8 mouse cellular contexts compared by ENCODE assay signal in the genomic region with DNA sequence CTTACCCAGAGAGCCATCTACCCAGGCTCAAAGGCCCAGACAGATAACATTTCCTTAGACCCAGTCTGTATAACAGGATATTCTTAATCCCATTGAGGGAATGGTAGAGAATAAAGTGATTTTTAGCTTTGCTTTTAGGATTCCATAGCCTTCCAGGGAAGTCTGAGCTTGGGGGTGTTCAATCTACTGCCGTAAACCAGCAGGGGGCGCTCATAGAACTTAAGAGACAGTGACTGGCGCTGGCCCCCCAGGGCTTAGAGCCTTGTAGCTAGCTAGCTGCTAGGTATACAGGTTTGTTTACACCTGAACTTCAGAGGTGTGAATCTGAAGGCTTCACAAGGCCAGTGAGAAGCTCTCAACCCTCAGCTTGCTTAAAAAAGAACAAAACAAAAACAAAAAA. TPM values are rescaled to one million over a fixed set of nuclear protein-coding genes. Genes with fewer than 3 reads are reported as not detected.
DNase-seq lines count a peak whose midpoint lies in the region; ATAC-seq and TF ChIP-seq lines count a peak whose summit lies in the region.

No protein-coding gene starts in this region.

- WGBS in forebrain, embryonic 14.5 days: 11% methylated on average over 3 of the region's 3 CpGs
- WGBS in forebrain, embryonic 13.5 days: 7% methylated on average over 3 of the region's 3 CpGs

- H3K4me2 ChIP-seq in forebrain, embryonic 14.5 days (ENCODE audit: low read length): no peak overlapping the region
- no peak overlapping the region for H3K4me2 ChIP-seq in forebrain, embryonic 13.5 days

- ATAC-seq in forebrain, embryonic 14.5 days: no peak
- ATAC-seq in forebrain, embryonic 13.5 days: no peak

- H3K4me3 ChIP-seq in forebrain, embryonic 14.5 days (ENCODE audit: low read depth, low read length): no peak overlapping the region
- H3K4me3 ChIP-seq in forebrain, embryonic 13.5 days: no peak overlapping the region
- no peak overlapping the region for H3K4me3 ChIP-seq in layer of hippocampus, adult 2 months

- no peaks in the 10 kb centered on the region for H3K27me3 ChIP-seq in forebrain, embryonic 14.5 days (replicated peaks; ENCODE audit: control insufficient read depth, insufficient read depth, low read length)
- no peaks in the 10 kb centered on the region for H3K27me3 ChIP-seq in forebrain, embryonic 13.5 days

- H3K9me3 ChIP-seq in forebrain, embryonic 14.5 days (replicated peaks; ENCODE audit: control insufficient read depth, low read length): no peaks in the 10 kb centered on the region
- no peaks in the 10 kb centered on the region for H3K9me3 ChIP-seq in forebrain, embryonic 13.5 days (replicated peaks)

- peak; percentile 89 for TF ChIP-seq CTCF in layer of hippocampus, adult 2 months (conservative IDR thresholded peaks at IDR 0.05)

- no peaks in the 10 kb centered on the region for H3K4me1 ChIP-seq in forebrain, embryonic 14.5 days (ENCODE audit: control insufficient read depth, insufficient read depth, low read length)
- no peaks in the 10 kb centered on the region for H3K4me1 ChIP-seq in forebrain, embryonic 13.5 days

- peak; percentile 81 for DNase-seq in forebrain, embryonic 14.5 days (ENCODE audit: low spot score)
- peak; percentile 84 for DNase-seq in CD4-positive, CD25-positive, alpha-beta regulatory T cell, adult 2 months (ENCODE audit: low read depth, low spot score)
- DNase-seq in c-Kit-positive CD71-negative TER-119-negative erythroid progenitor cells, embryonic 14.5 days (ENCODE audit: low read depth): peak; percentile 77
- peak; percentile 49 to 59 for DNase-seq in frontal cortex, postnatal 36 days (ENCODE audit: low spot score in 2 of 2)
- peak; percentile 55 to 82 for DNase-seq in layer of hippocampus, adult 2 months (ENCODE audit: low spot score in 2 of 2)
- peak; percentile 49 to 75 for DNase-seq in lung, postnatal 4 days
- peak; percentile 32 to 73 for DNase-seq in spleen, adult 18-20 months

- no peak overlapping the region for H3K9ac ChIP-seq in forebrain, embryonic 14.5 days (ENCODE audit: low read length)
- H3K9ac ChIP-seq in forebrain, embryonic 13.5 days: no peak overlapping the region

- H3K27ac ChIP-seq in forebrain, embryonic 14.5 days (ENCODE audit: low read depth, low read length): no peak overlapping the region
- H3K27ac ChIP-seq in forebrain, embryonic 13.5 days: no peak overlapping the region
- no peak overlapping the region for H3K27ac ChIP-seq in layer of hippocampus, adult 2 months

- H3K36me3 ChIP-seq in forebrain, embryonic 14.5 days (ENCODE audit: control insufficient read depth, insufficient read depth, low read length): peaks cover 20% of the 10 kb centered on the region
- H3K36me3 ChIP-seq in forebrain, embryonic 13.5 days (ENCODE audit: poor library complexity, severe bottlenecking): peaks cover 25% of the 10 kb centered on the region

RNA-seq across cellular contexts. Expression of gene Prox2, which starts 18.3 kb away (rescaled TPM):
- 1.3 and 1.6 TPM in 2 replicates for polyA plus RNA-seq in forebrain, embryonic 14.5 days (2014; fragmentation: Nextera tagmentation; extraction: Ambion mirVana)
- 2.4 and 2.7 TPM in 2 replicates for polyA plus RNA-seq in forebrain, embryonic 13.5 days (2015; fragmentation: Nextera tagmentation; extraction: Ambion mirVana)
- total RNA-seq in layer of hippocampus, adult 2 months (2021): 1 to 10 TPM; 2.0 to 2.2 TPM

RNA-seq across cellular contexts. Expression of gene Dlst, which starts 18.4 kb away (rescaled TPM):
- polyA plus RNA-seq in forebrain, embryonic 14.5 days (2014; fragmentation: Nextera tagmentation; extraction: Ambion mirVana): 77.5 and 87.1 TPM in 2 replicates
- 94.2 and 109 TPM in 2 replicates for polyA plus RNA-seq in forebrain, embryonic 13.5 days (2015; fragmentation: Nextera tagmentation; extraction: Ambion mirVana)
- total RNA-seq in layer of hippocampus, adult 2 months (2021): 100 to 1,000 TPM; 145 to 155 TPM

RNA-seq across cellular contexts. Expression of gene Rps6kl1, which starts 58.9 kb away (rescaled TPM):
- polyA plus RNA-seq in forebrain, embryonic 14.5 days (2014; fragmentation: Nextera tagmentation; extraction: Ambion mirVana): 11.7 and 16.6 TPM in 2 replicates
- polyA plus RNA-seq in forebrain, embryonic 13.5 days (2015; fragmentation: Nextera tagmentation; extraction: Ambion mirVana): 8.6 and 12.2 TPM in 2 replicates
- 10 to 100 TPM; 39.0 to 40.0 TPM for total RNA-seq in layer of hippocampus, adult 2 months (2021)
